Mouse (Mus musculus): Measurements from ENCODE around the gene Pdgfc.

The Pdgfc gene

GRCm38 (mm10) chr3:81036151-81036553 is at the start of gene Pdgfc:
Pdgfc (plus strand) TSS chr3:81036416.
- no peak for DNase-seq (ENCODE audit: low spot score)

- no peak for DNase-seq (ENCODE audit: low spot score)
Measured at GRCm38 (mm10) chr3:81009245-81009644, 27.0 kb upstream of the Pdgfc start.

- no peak for DNase-seq (ENCODE audit: low spot score)
Measured at GRCm38 (mm10) chr3:81009899-81010298, 26.3 kb upstream of the Pdgfc start.

GRCm38 (mm10) chr3:81017385-81018051 is 18.7 kb upstream of the Pdgfc start:
- DNase-seq (ENCODE audit: low spot score) = peak; percentile 44

- no peak for DNase-seq (ENCODE audit: low spot score)
Measured at GRCm38 (mm10) chr3:81020064-81020463, 16.2 kb upstream of the Pdgfc start.

GRCm38 (mm10) chr3:81021783-81022182 is 14.4 kb upstream of the Pdgfc start:
- no peak for DNase-seq (ENCODE audit: low spot score)

GRCm38 (mm10) chr3:81022266-81022665 is 13.9 kb upstream of the Pdgfc start:
- no peak for DNase-seq (ENCODE audit: low spot score)

GRCm38 (mm10) chr3:81022845-81023244 is 13.4 kb upstream of the Pdgfc start:
- no peak for DNase-seq (ENCODE audit: low spot score)

GRCm38 (mm10) chr3:81023568-81023967 is 12.6 kb upstream of the Pdgfc start:
- DNase-seq (ENCODE audit: low spot score) = no peak

GRCm38 (mm10) chr3:81025568-81026213 is 10.5 kb upstream of the Pdgfc start:
- DNase-seq (ENCODE audit: low spot score) = no peak

GRCm38 (mm10) chr3:81028361-81028760 is 7.9 kb upstream of the Pdgfc start:
- no peak for DNase-seq (ENCODE audit: low spot score)

- DNase-seq (ENCODE audit: low spot score) = no peak
Measured at GRCm38 (mm10) chr3:81029321-81029720, 6.9 kb upstream of the Pdgfc start.

- DNase-seq (ENCODE audit: low spot score) = no peak
Measured at GRCm38 (mm10) chr3:81029909-81030308, 6.3 kb upstream of the Pdgfc start.

- no peak for DNase-seq (ENCODE audit: low spot score)
Measured at GRCm38 (mm10) chr3:81030311-81030710, 5.9 kb upstream of the Pdgfc start.

- DNase-seq (ENCODE audit: low spot score) = no peak
Measured at GRCm38 (mm10) chr3:81032014-81032413, 4.2 kb upstream of the Pdgfc start.

- DNase-seq (ENCODE audit: low spot score) = no peak
Measured at GRCm38 (mm10) chr3:81034336-81035102, 1.7 kb upstream of the Pdgfc start.

- peak; percentile 56 for DNase-seq (ENCODE audit: low spot score)
Measured at GRCm38 (mm10) chr3:81036554-81037311, 517 bp downstream of the Pdgfc start.

GRCm38 (mm10) chr3:81037312-81037859 is 1.2 kb downstream of the Pdgfc start:
- DNase-seq (ENCODE audit: low spot score) = peak; percentile 36

- peak; percentile 21 for DNase-seq (ENCODE audit: low spot score)
Measured at GRCm38 (mm10) chr3:81039131-81039653, 3.0 kb downstream of the Pdgfc start.

- no peak for DNase-seq (ENCODE audit: low spot score)
Measured at GRCm38 (mm10) chr3:81044653-81045343, 8.6 kb downstream of the Pdgfc start.

All from ovary, postnatal 14 days (tissue).